Comparison of ENCODE assay signal across 13 mouse cellular contexts in the genomic region with DNA sequence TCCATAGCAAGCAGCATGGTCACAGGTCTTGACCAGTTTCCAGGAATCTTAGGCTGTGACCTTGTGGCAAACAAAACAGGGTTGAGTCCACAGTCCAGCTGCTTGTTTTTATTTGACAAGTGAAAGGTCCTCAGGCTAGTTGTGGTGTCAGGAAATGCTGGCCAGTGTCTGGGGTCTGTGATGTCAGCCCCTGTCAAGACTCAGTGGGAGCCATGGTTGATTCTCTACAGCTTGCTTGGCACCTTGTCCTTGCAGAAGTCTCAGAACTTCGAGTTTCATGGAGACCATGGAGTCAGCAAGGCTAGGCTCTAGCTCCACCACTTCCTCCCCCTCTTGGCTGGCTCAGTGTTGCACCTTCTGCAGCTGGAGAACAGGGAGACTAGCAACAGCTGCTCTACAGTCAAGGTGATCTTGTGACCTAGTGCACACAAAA. TPM values are rescaled to one million over a fixed set of nuclear protein-coding genes. Genes with fewer than 3 reads are reported as not detected.
DNase-seq lines count a peak whose midpoint lies in the region; ATAC-seq and TF ChIP-seq lines count a peak whose summit lies in the region.
"Had no signal": no experiment of that assay in that cellular context is flagged by ENCODE, and none has a peak within 500 bp of the region (broad histone marks: within the 10 kb centered on the region; RNA-seq: fewer than 3 reads in every experiment).

No protein-coding gene starts in this region.

- no peaks in the 10 kb centered on the region for H3K27me3 ChIP-seq in kidney, embryonic 14.5 days (ENCODE audit: control insufficient read depth, insufficient read depth, low read length)
- no peaks in the 10 kb centered on the region for H3K27me3 ChIP-seq in kidney, postnatal 0 days (ENCODE audit: insufficient read depth, low read length)
- H3K27me3 ChIP-seq: limb, embryonic 12.5 days had no signal

- no peak for TF ChIP-seq CTCF in kidney, postnatal 0 days (IDR thresholded peaks at IDR 0.05; ENCODE audit: low read depth)

- 41% methylated on average over 1 of the region's 1 CpGs for WGBS in kidney, embryonic 14.5 days
- 23% methylated on average over 1 of the region's 1 CpGs for WGBS in kidney, postnatal 0 days

- no peaks in the 10 kb centered on the region for H3K9me3 ChIP-seq in kidney, embryonic 14.5 days (ENCODE audit: control insufficient read depth, low read length)
- no peaks in the 10 kb centered on the region for H3K9me3 ChIP-seq in kidney, postnatal 0 days (replicated peaks; ENCODE audit: low read length)
- H3K9me3 ChIP-seq: limb, embryonic 12.5 days had no signal

- H3K4me2 ChIP-seq in kidney, embryonic 14.5 days (replicated peaks; ENCODE audit: low read depth, low read length): no peak overlapping the region
- H3K4me2 ChIP-seq in kidney, postnatal 0 days (ENCODE audit: low read length): no peak overlapping the region
- H3K4me2 ChIP-seq: limb, embryonic 12.5 days had no signal

- no peak for ATAC-seq in kidney, embryonic 14.5 days (ENCODE audit: low FRiP score, low TSS enrichment)
- ATAC-seq in kidney, postnatal 0 days (replicated peaks; ENCODE audit: low FRiP score, low read depth): peak; percentile 40
- ATAC-seq: forebrain, postnatal 0 days had no signal

- peaks cover 4% of the 10 kb centered on the region; the same call in 1 of the 2 replicates for H3K4me1 ChIP-seq in kidney, embryonic 14.5 days (ENCODE audit: control insufficient read depth, insufficient read depth, low read length)
- no peaks in the 10 kb centered on the region for H3K4me1 ChIP-seq in kidney, postnatal 0 days (replicated peaks; ENCODE audit: insufficient read depth, low read length)
- H3K4me1 ChIP-seq: limb, embryonic 12.5 days had no signal

- H3K4me3 ChIP-seq in kidney, embryonic 14.5 days (ENCODE audit: low read length): no peak overlapping the region
- no peak overlapping the region for H3K4me3 ChIP-seq in kidney, postnatal 0 days (replicated peaks; ENCODE audit: low read depth, low read length)
- H3K4me3 ChIP-seq: limb, embryonic 12.5 days had no signal

- DNase-seq in adrenal gland, adult (ENCODE audit: inconsistent age in 2 of 2, low spot score in 1 of 2): peak; percentile 29 to 74
- DNase-seq in adrenal gland, adult 8-10 months: no peak
- DNase-seq in kidney, adult 18-20 months: peak; percentile 67
- DNase-seq in kidney, postnatal 0 days (ENCODE audit: low spot score): peak; percentile 52
- DNase-seq in lung, postnatal 14 days: peak; percentile 39
- no peak for DNase-seq in c-Kit-positive CD71-positive TER-119-positive erythroid progenitor cells, embryonic 14.5 days (ENCODE audit: low spot score)
- no peak for DNase-seq in gastrocnemius, adult 8-10 months (ENCODE audit: low spot score in 2 of 2)
- DNase-seq: cerebellum, adult 8-10 months; forebrain, postnatal 0 days; gastrocnemius, postnatal 25 days; spleen, adult 18-20 months had no signal

- no peak overlapping the region for H3K9ac ChIP-seq in kidney, embryonic 14.5 days (ENCODE audit: low read depth, low read length)
- no peak overlapping the region for H3K9ac ChIP-seq in kidney, postnatal 0 days (ENCODE audit: low read depth, low read length)
- H3K9ac ChIP-seq: forebrain, postnatal 0 days; limb, embryonic 12.5 days had no signal

- H3K27ac ChIP-seq in kidney, embryonic 14.5 days (ENCODE audit: low read depth, low read length): no peak overlapping the region
- peak overlapping the region; percentile 54; the same call in 1 of the 2 replicates for H3K27ac ChIP-seq in kidney, postnatal 0 days
- H3K27ac ChIP-seq: limb, embryonic 12.5 days had no signal

- no peaks in the 10 kb centered on the region for H3K36me3 ChIP-seq in kidney, embryonic 14.5 days (ENCODE audit: control insufficient read depth, insufficient read depth, low read length)
- H3K36me3 ChIP-seq in kidney, postnatal 0 days (ENCODE audit: insufficient read depth, low read length): no peaks in the 10 kb centered on the region
- H3K36me3 ChIP-seq: limb, embryonic 12.5 days had no signal

RNA-seq across cellular contexts. Expression of a gene that starts 33.6 kb away (rescaled TPM):
- 10 to 100 TPM; 29.6 to 39.5 (median 34.4) TPM for total RNA-seq in adrenal gland, adult 8-10 months (2022)
- polyA plus RNA-seq in kidney, embryonic 14.5 days (2014; fragmentation: Nextera tagmentation; extraction: Ambion mirVana): 7.3 and 11.5 TPM in 2 replicates
- 4.4 and 4.8 TPM in 2 replicates for polyA plus RNA-seq in kidney, postnatal 0 days (2015; fragmentation: Nextera tagmentation; extraction: Ambion mirVana)
- total RNA-seq in gastrocnemius, adult 8-10 months (2022): 1 to 10 TPM; 6.0 to 8.7 (median 7.7) TPM

RNA-seq across cellular contexts. Expression of a gene that starts 33.7 kb away (rescaled TPM):
- total RNA-seq in adrenal gland, adult 8-10 months (2022): 10 to 100 TPM; 72.8 to 86.8 (median 78.4) TPM
- 20.0 and 35.5 TPM in 2 replicates for polyA plus RNA-seq in kidney, embryonic 14.5 days (2014; fragmentation: Nextera tagmentation; extraction: Ambion mirVana)
- 15.6 and 17.8 TPM in 2 replicates for polyA plus RNA-seq in kidney, postnatal 0 days (2015; fragmentation: Nextera tagmentation; extraction: Ambion mirVana)
- 10 to 100 TPM; 29.7 to 32.7 (median 30.7) TPM for total RNA-seq in gastrocnemius, adult 8-10 months (2022)

Comparison
In these comparisons a context has a peak if more than half of its experiments do, and no peak if none do; other contexts are left out.
1. DNase-seq: peak in adrenal gland, adult (2 of 2), kidney, adult 18-20 months (single experiment), kidney, postnatal 0 days (single experiment) and lung, postnatal 14 days (single experiment); none in adrenal gland, adult 8-10 months (single experiment), c-Kit-positive CD71-positive TER-119-positive erythroid progenitor cells, embryonic 14.5 days (single experiment) and gastrocnemius, adult 8-10 months (0 of 2).